Mouse (Mus musculus) G1E (cell line): Measurements from ENCODE around the gene Gm20503. TPM values are rescaled to one million over a fixed set of nuclear protein-coding genes. Genes with fewer than 3 reads are reported as not detected.
A peak's percentile ranks its signal among the peaks of the same experiment; 100 is the strongest.

Source experiments
- ATAC-seq: 2 replicates; pipeline ENCODE4 v1.8.0; 2016; ENCODE audit warnings: mild to moderate bottlenecking; ENCODE audit not compliant: insufficient number of reproducible peaks, poor library complexity, low FRiP score, severe bottlenecking; ENCODE audit errors: extremely low read depth
- DNase-seq: peaks from one replicate; pipeline ENCODE4 v3.0.0; 2012; ENCODE audit warnings: low spot score
- H3K27me3 ChIP-seq: 2 replicates; pipeline ENCODE4 v1.6.1; 2012; ENCODE audit warnings: mild to moderate bottlenecking, low read length, inconsistent platforms; ENCODE audit not compliant: insufficient read depth
- H3K36me3 ChIP-seq: replicated peaks from 2 replicates; pipeline ENCODE3; 2012; ENCODE audit warnings: mild to moderate bottlenecking, inconsistent platforms
- H3K4me1 ChIP-seq: 2 replicates; pipeline ENCODE4 v1.6.1; 2012; ENCODE audit warnings: low read depth, low read length, inconsistent platforms, mixed read lengths; ENCODE audit not compliant: insufficient read depth
- H3K4me3 ChIP-seq: 2 replicates; pipeline ENCODE4 v1.5.1; 2012; ENCODE audit warnings: low read depth, mild to moderate bottlenecking, inconsistent platforms, low read length, moderate library complexity, mixed read lengths
- H3K9me3 ChIP-seq: replicated peaks from 2 replicates; pipeline ENCODE4 v1.6.1; 2012; ENCODE audit warnings: inconsistent platforms
- CTCF ChIP-seq: IDR thresholded peaks from 2 replicates; pipeline ENCODE4 v1.5.1; 2012; ENCODE audit warnings: low read depth, low read length, inconsistent platforms, mixed read lengths
- GATA1 ChIP-seq: IDR thresholded peaks from 2 replicates; pipeline ENCODE4 v1.6.1; 2012; ENCODE audit warnings: borderline replicate concordance, low read length, inconsistent platforms, mixed read lengths
- GATA2 ChIP-seq: IDR thresholded peaks from 2 replicates; pipeline ENCODE4 v1.6.1; 2012; ENCODE audit warnings: low read depth, low read length, inconsistent platforms, borderline replicate concordance
- POLR2AphosphoS5 ChIP-seq: IDR thresholded peaks from 2 replicates; pipeline ENCODE4 v1.6.1; 2012; ENCODE audit warnings: low read depth, low read length, inconsistent platforms; ENCODE audit not compliant: insufficient replicate concordance
- TAL1 ChIP-seq: conservative IDR thresholded peaks from 2 replicates; pipeline ENCODE4 v1.6.1; 2012; ENCODE audit warnings: low read depth, low read length, inconsistent platforms, mixed read lengths
- polyA plus RNA-seq: library from polyadenylated mRNA; stranded (reverse); fragments of >175 nt; gene quantifications from 2 replicates; pipeline ENCODE4 v1.2.3, GENCODE M21; 2012
- total RNA-seq, 2 experiments: library from RNA; stranded (forward) in 1 of 2; stranded (reverse) in 1 of 2; fragments of 200-1000 nt in 1 of 2; fragments of >200 nt in 1 of 2; fragmentation: Nextera tagmentation in 1 of 2; gene quantifications; 2 replicates each; pipeline ENCODE4 v1.2.3; 2014 to 2017

Gm20503 gene
- total and polyA plus RNA-seq, 3 experiments = not detected

GRCm38 (mm10) chr4:59035786-59036350 lies 32.9 kb downstream of the Gm20503 start:
- no peak for TF ChIP-seq GATA1
- no peak for TF ChIP-seq POLR2AphosphoS5
- no peak for TF ChIP-seq CTCF
- no peak for TF ChIP-seq TAL1
- no peak for TF ChIP-seq GATA2
- ATAC-seq (no peak), DNase-seq (no peak)
- H3K9me3 ChIP-seq = no peaks in the 10 kb centered on the region
- peak overlapping the region; percentile 94 for H3K4me3 ChIP-seq
- H3K36me3 ChIP-seq = peaks cover 33% of the 10 kb centered on the region
- no peaks in the 10 kb centered on the region for H3K27me3 ChIP-seq
- H3K4me1 ChIP-seq = peaks cover 32% of the 10 kb centered on the region

GRCm38 (mm10) chr4:59036490-59037127 lies 33.6 kb downstream of the Gm20503 start:
- peaks cover 38% of the 10 kb centered on the region for H3K36me3 ChIP-seq
- no peaks in the 10 kb centered on the region for H3K27me3 ChIP-seq
- H3K4me1 ChIP-seq = peaks cover 32% of the 10 kb centered on the region
- DNase-seq (peak; percentile 66), ATAC-seq (peak; percentile 51)
- peak overlapping the region; percentile 62; the same call in 1 of the 2 replicates for H3K4me3 ChIP-seq
- TF ChIP-seq GATA2 (no peak), CTCF (peak; percentile 80)
- H3K9me3 ChIP-seq = no peaks in the 10 kb centered on the region

GRCm38 (mm10) chr4:59037525-59037924 lies 34.5 kb downstream of the Gm20503 start:
- Histone ChIP-seq H3K27me3 (no peaks in the 10 kb centered on the region), H3K4me3 (no peak overlapping the region), H3K9me3 (no peaks in the 10 kb centered on the region), H3K36me3 (peaks cover 44% of the 10 kb centered on the region), H3K4me1 (peaks cover 32% of the 10 kb centered on the region)
- DNase-seq (no peak), ATAC-seq (no peak)
- TF ChIP-seq TAL1 (no peak), POLR2AphosphoS5 (no peak), GATA2 (no peak), GATA1 (no peak), CTCF (no peak)

GRCm38 (mm10) chr4:59040397-59041287 lies 37.6 kb downstream of the Gm20503 start:
- Histone ChIP-seq H3K4me3 (no peak overlapping the region), H3K9me3 (no peaks in the 10 kb centered on the region), H3K4me1 (peaks cover 19% of the 10 kb centered on the region), H3K36me3 (peaks cover 52% of the 10 kb centered on the region), H3K27me3 (no peaks in the 10 kb centered on the region)
- no peak for TF ChIP-seq GATA2
- no peak for TF ChIP-seq CTCF
- TF ChIP-seq POLR2AphosphoS5 = no peak
- no peak for TF ChIP-seq TAL1
- no peak for TF ChIP-seq GATA1
- no peak for ATAC-seq
- no peak for DNase-seq

- Histone ChIP-seq H3K9me3 (no peaks in the 10 kb centered on the region), H3K27me3 (no peaks in the 10 kb centered on the region; the same call in 1 of the 2 replicates), H3K36me3 (peaks cover 44% of the 10 kb centered on the region), H3K4me3 (no peak overlapping the region), H3K4me1 (no peaks in the 10 kb centered on the region; the same call in none of the 2 replicates)
- DNase-seq (no peak), ATAC-seq (no peak)
- TF ChIP-seq GATA1 = no peak
- no peak for TF ChIP-seq TAL1
- no peak for TF ChIP-seq CTCF
Measured at GRCm38 (mm10) chr4:59043074-59043473, 40.1 kb downstream of the Gm20503 start.

GRCm38 (mm10) chr4:59043891-59044290 lies 40.9 kb downstream of the Gm20503 start:
- H3K4me3 ChIP-seq = no peak overlapping the region
- TF ChIP-seq POLR2AphosphoS5 = no peak
- peaks cover 38% of the 10 kb centered on the region for H3K36me3 ChIP-seq
- DNase-seq (no peak), ATAC-seq (no peak)
- no peaks in the 10 kb centered on the region; the same call in none of the 2 replicates for H3K4me1 ChIP-seq
- H3K9me3 ChIP-seq = no peaks in the 10 kb centered on the region
- peaks cover 3% of the 10 kb centered on the region; the same call in 1 of the 2 replicates for H3K27me3 ChIP-seq
